Mouse (Mus musculus): ENCODE data around the gene Ephb2. TPM values are rescaled to one million over a fixed set of nuclear protein-coding genes. Genes with fewer than 3 reads are reported as not detected.

Ephb2 gene
- total RNA-seq, 4 experiments from 2014 or later: 13.2 to 15.0 (median 14.0) TPM

GRCm38 (mm10) chr4:136836387-136836931 lies 671 bp upstream of the Ephb2 start:
- DNase-seq (ENCODE audit: low spot score in 2 of 2): no peak

DNA sequence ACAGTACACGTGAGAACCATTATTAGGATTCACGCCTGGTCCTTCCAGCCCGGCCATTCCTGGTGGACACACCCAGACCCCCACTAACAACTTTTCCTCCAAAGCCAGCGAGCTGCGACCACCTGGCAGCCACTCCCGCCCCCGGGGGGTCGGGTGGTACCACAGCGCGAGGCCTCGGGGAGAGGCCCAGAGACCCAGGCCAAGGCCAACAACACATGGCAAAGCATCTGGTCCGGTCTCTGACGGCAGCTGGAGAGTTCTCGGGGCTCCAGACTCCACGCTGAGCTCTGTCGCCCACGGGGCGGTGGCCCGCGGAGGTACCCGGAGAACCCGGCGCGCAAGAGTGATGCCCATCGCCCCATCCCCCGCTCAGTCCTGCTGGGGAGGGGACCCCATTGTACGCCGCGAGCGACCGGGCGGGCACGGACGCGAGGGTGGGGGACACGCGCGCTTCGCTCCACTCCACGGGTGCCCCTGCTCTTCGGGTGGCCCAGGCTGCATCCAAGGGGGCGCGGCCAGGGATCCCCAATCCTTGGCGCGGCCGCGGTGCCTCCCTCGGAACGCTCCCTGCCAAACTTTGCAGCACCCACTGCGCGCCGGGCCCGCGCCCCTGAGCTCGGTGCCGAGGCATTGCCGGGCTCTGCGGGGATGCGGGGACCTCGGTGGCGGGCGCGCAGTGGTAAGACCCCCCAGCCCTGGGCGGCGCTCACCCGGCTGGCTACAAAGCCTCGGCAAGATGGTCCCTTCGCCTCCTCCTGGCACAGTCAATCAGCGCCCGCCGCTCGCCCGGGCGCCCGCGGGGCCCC lies 770 bp downstream of the Ephb2 start:
- no peak for DNase-seq (ENCODE audit: low spot score in 2 of 2)

DNA sequence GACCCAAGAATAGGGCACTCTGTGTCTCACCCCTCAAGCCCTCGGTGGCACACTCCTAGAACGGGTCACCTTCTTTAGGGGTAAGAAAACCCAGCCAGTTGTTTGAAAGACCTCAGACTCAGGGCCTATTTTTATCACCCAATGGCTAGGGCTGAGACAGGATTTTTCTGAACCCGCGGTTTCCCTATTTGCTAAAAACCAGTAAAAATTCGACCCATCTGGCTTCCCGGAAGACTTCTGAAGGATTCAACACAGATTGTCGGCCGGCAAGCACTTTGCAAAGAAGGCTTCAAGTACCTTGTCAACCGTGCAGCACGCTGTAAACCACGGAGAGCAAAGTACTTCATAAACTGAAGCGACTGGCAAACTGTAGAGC lies 1.4 kb downstream of the Ephb2 start:
- no peak for DNase-seq (ENCODE audit: low spot score in 2 of 2)

DNA sequence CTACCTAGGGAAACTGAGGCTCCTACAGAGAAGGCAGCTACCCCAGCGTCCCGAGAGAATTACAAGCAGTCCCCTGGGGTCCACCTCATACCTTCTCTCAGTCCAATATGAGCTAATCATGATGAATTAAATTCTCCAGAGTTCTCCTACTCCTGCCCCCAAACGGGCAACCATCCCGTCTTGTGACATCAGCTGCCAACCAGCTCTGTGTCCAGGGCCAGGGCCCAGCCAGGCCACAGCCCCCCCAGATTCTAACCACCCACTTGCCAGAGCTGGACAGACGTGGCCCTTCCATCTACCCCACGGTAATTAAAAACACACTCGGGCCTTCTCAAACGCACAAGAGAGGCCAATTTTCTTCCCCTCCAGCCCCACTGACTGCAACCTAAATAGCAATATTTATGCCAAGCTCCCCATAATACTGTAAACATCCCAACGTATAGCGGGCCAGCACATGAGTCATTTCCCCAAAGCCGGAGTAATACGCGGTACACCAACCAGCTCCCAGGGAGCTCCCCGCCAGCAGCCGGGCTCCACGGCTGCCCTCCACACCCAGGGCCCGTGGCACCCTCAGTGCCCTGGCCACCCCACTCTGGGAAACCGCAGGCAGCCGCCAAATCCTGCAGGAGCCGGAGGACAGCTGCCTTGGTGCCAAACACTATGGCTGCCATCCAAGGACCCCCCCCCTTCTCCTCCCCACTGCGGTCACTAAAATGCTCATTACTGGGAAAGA lies 2.0 kb downstream of the Ephb2 start:
- DNase-seq (ENCODE audit: low spot score in 2 of 2): no peak

DNA sequence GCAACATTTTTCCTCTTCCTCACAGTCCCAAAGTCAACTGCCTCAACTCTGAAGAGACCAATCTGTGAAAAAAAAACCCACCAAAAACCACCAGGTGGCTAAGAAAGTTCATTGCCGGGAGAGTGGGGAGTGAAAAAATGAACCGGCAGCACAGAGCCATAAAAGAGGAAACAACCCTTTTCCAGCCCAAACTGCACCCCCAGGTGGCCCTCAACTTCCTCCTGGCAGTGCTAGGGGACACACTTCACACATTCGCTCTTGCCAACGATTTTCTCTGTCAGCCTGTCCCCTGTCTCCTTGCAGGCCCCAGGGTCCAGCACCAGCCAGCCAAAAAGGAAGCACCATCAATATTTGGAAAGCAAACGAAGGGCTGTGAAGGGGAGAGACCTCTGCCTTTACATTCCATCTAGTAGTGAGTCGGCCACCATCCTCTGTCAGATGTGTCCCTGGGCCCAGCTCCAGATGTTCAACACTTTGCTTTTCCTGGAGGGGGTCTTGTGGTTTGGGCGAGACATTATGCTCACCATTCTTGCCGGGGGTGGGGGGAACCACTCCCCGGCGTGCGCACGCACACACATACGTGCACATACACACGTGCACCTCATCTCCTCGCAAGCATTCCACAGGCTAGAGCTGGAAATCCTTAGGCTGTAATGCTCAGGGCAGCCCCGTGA lies 3.1 kb downstream of the Ephb2 start:
- no peak for DNase-seq (ENCODE audit: low spot score in 2 of 2)

GRCm38 (mm10) chr4:136830272-136830823 lies 5.4 kb downstream of the Ephb2 start:
- no peak for DNase-seq (ENCODE audit: low spot score in 2 of 2)

DNA sequence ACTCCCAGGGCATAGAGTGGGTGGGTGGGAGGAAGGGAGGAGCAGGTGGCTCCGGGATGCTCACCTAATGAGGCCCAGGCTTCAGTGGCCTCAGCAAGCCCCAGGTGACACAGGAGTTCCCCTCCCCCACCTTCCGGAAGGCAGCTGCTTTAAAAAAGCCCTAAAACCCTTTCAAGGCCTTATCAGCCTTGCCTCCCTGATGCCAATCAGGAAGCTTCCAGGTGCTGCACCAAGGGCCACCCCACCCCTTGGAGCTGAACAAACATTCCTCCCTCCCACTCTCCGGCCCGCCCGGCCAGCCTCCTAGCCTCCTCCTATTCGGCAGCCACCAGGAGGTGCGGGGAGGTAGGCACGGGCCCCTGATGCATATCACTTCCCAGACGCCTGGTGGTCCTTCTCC lies 6.0 kb downstream of the Ephb2 start:
- DNase-seq (ENCODE audit: low spot score in 2 of 2): no peak

GRCm38 (mm10) chr4:136828664-136829569 lies 6.9 kb downstream of the Ephb2 start:
- no peak for DNase-seq (ENCODE audit: low spot score in 2 of 2)

GRCm38 (mm10) chr4:136824935-136825552 lies 10.7 kb downstream of the Ephb2 start:
- DNase-seq (ENCODE audit: low spot score in 2 of 2): no peak

- no peak for DNase-seq (ENCODE audit: low spot score in 2 of 2)
Observed at GRCm38 (mm10) chr4:136820069-136820522, 15.7 kb downstream of the Ephb2 start.

GRCm38 (mm10) chr4:136816701-136817100 lies 19.1 kb downstream of the Ephb2 start:
- DNase-seq (ENCODE audit: low spot score in 2 of 2): no peak

- DNase-seq (ENCODE audit: low spot score in 2 of 2): no peak
Observed at GRCm38 (mm10) chr4:136815364-136815763, 20.4 kb downstream of the Ephb2 start.

- DNase-seq (ENCODE audit: low spot score in 2 of 2): no peak
Observed at GRCm38 (mm10) chr4:136812543-136812942, 23.2 kb downstream of the Ephb2 start.

- DNase-seq (ENCODE audit: low spot score in 2 of 2): no peak
Observed at GRCm38 (mm10) chr4:136811596-136811995, 24.2 kb downstream of the Ephb2 start.

DNA sequence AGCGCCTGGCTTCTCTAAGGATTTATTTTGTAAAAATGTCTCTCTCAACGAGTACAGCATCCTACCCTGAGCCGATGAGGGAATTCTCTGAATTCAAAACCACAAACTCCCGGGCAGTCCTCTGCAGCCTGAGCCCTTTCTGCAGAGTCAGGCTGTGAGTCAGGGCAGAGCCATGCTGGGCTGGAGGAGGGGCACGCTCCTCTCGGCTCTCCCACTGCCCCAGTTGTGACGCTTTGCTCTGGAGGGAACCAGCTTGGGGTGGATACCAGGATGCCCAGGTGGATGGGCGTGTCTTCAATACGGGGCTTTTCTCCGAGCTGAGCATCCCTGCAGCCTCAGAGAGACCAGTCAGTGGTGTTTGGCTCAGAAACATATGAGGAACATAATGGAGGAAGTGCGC lies 27.3 kb downstream of the Ephb2 start:
- DNase-seq (ENCODE audit: low spot score in 2 of 2): no peak

DNA sequence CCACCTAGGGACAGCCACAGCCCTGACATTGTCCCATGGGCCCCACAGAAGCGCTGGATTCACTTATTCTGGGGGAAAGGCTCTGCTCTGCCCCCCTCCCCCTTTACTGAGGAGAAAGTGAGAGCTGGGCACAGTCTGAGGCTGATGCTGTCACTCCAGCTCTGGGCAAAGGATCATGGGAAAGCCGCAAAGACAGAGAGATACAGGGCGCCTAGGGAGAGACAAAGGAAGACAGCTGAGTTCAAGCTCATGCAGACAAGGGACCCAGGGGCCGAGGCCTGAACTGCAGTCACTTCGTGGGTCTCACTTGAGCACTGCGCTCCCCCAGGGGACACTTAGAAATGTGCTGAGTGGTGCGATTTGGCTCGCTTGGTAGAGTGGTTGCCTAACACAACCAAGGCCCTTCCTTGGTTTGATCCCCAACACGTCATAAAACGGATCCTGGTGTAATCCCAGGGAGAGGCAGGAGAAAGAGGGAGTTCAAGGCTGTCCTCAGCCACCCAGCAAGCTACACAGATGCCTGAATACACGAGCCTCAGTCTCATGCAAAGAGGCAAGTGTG lies 28.3 kb downstream of the Ephb2 start:
- DNase-seq (ENCODE audit: low spot score in 2 of 2): no peak

DNA sequence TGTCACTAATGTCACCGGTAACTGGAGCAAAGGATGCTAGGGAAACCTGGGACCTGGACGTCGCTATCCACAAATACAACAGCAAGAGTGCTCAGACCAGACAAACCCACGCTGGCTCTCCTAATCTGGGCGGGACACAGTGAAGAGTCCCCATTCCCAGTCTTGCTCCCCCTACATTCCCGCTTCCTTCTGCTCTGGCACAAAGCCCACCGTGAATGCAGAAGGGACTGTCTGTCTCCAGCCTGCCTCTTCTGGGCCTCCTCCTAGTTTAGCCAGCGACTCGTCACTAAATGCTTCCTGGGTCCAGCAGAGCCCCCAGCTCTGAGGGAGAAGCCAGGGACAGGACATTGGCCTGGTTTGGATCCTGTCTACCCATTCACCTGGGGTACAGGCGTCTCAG lies 29.5 kb downstream of the Ephb2 start:
- no peak for DNase-seq (ENCODE audit: low spot score in 2 of 2)

DNA sequence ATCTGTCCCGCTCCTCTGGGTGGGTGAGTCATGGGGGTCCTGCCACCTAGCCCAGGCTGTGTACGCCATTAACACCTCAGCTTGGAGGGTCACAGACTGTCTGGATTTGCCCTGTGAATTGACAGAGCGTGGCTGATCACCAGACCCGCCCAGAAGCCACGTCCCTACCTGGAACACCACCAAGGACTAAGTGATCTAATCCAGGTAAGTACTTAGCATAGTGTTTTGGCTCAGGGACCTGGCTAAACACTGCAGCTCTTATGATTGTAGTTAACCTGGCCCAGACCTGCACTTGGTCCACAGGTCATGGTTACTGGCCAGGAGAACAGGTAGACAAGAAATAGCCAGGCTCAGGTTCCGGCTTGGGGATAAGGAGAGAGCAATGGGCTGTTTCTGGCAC lies 31.4 kb downstream of the Ephb2 start:
- no peak for DNase-seq (ENCODE audit: low spot score in 2 of 2)

- peak in 1 of 2 experiments; percentile 35 for DNase-seq (ENCODE audit: low spot score in 2 of 2)
Observed at GRCm38 (mm10) chr4:136802446-136802845, 33.3 kb downstream of the Ephb2 start.

GRCm38 (mm10) chr4:136801944-136802343 lies 33.8 kb downstream of the Ephb2 start:
- no peak for DNase-seq (ENCODE audit: low spot score in 2 of 2)

Data from left cerebral cortex, adult 8-10 months (tissue).